Comparison of ENCODE assay signal across 11 mouse cellular contexts in genomic region chr11:50443259-50444065, GRCm38 (mm10). TPM values are rescaled to one million over a fixed set of nuclear protein-coding genes. Genes with fewer than 3 reads are reported as not detected.
A peak's percentile ranks its signal among the peaks of the same experiment; 100 is the strongest.
DNase-seq lines count a peak whose midpoint lies in the region; ATAC-seq lines count a peak whose summit lies in the region.
"Had no signal": no experiment of that assay in that cellular context is flagged by ENCODE, and none has a peak within 500 bp of the region (broad histone marks: within the 10 kb centered on the region; RNA-seq: fewer than 3 reads in every experiment).

No protein-coding gene starts in this region.

- no peak overlapping the region for H3K4me2 ChIP-seq in hindbrain, embryonic 13.5 days
- H3K4me2 ChIP-seq in hindbrain, embryonic 12.5 days (replicated peaks): no peak overlapping the region
- no peak overlapping the region for H3K4me2 ChIP-seq in hindbrain, embryonic 15.5 days
- H3K4me2 ChIP-seq: heart, embryonic 15.5 days; lung, embryonic 15.5 days had no signal

- H3K27ac ChIP-seq in hindbrain, embryonic 13.5 days: no peak overlapping the region
- H3K27ac ChIP-seq in hindbrain, embryonic 12.5 days: no peak overlapping the region
- no peak overlapping the region for H3K27ac ChIP-seq in hindbrain, embryonic 15.5 days (replicated peaks)
- H3K27ac ChIP-seq: heart, embryonic 15.5 days; lung, embryonic 15.5 days had no signal

- DNase-seq in A20 (ENCODE audit: low read depth, low spot score) (peak; percentile 56), NIH3T3 (ENCODE audit: low read depth) (peak; percentile 77)
- DNase-seq in kidney, postnatal 14 days: no peak
- DNase-seq in kidney, postnatal 25 days: no peak
- no peak for DNase-seq in spleen, postnatal 36 days (ENCODE audit: low spot score in 2 of 2)
- DNase-seq: spleen, adult 18-20 months had no signal

- ATAC-seq in hindbrain, embryonic 13.5 days (ENCODE audit: low FRiP score): 0 out of 2 replicates have a peak, but pooled peaks have one; percentile 57
- no peak; the same call in 1 of the 2 replicates for ATAC-seq in hindbrain, embryonic 12.5 days (ENCODE audit: low FRiP score)
- ATAC-seq in hindbrain, embryonic 15.5 days (ENCODE audit: low FRiP score, low read depth): peak; percentile 48

- H3K4me1 ChIP-seq in hindbrain, embryonic 13.5 days (replicated peaks): no peaks in the 10 kb centered on the region
- no peaks in the 10 kb centered on the region for H3K4me1 ChIP-seq in hindbrain, embryonic 12.5 days
- H3K4me1 ChIP-seq in hindbrain, embryonic 15.5 days (replicated peaks): no peaks in the 10 kb centered on the region
- H3K4me1 ChIP-seq: heart, embryonic 15.5 days had no signal

- H3K9me3 ChIP-seq in hindbrain, embryonic 13.5 days: no peaks in the 10 kb centered on the region
- no peaks in the 10 kb centered on the region for H3K9me3 ChIP-seq in hindbrain, embryonic 12.5 days (replicated peaks)
- H3K9me3 ChIP-seq in hindbrain, embryonic 15.5 days: no peaks in the 10 kb centered on the region
- H3K9me3 ChIP-seq: heart, embryonic 15.5 days; lung, embryonic 15.5 days had no signal

- WGBS in hindbrain, embryonic 13.5 days: 74% methylated on average over 5 of the region's 5 CpGs
- 73% methylated on average over 5 of the region's 5 CpGs for WGBS in hindbrain, embryonic 12.5 days
- 68% methylated on average over 5 of the region's 5 CpGs for WGBS in hindbrain, embryonic 15.5 days

- peaks cover 8% of the 10 kb centered on the region; the same call in 1 of the 2 replicates for H3K27me3 ChIP-seq in hindbrain, embryonic 13.5 days
- no peaks in the 10 kb centered on the region for H3K27me3 ChIP-seq in hindbrain, embryonic 12.5 days
- no peaks in the 10 kb centered on the region for H3K27me3 ChIP-seq in hindbrain, embryonic 15.5 days
- H3K27me3 ChIP-seq: lung, embryonic 15.5 days had no signal

- H3K4me3 ChIP-seq in hindbrain, embryonic 13.5 days: no peak overlapping the region
- no peak overlapping the region for H3K4me3 ChIP-seq in hindbrain, embryonic 12.5 days
- H3K4me3 ChIP-seq in hindbrain, embryonic 15.5 days: no peak overlapping the region
- H3K4me3 ChIP-seq: heart, embryonic 15.5 days; lung, embryonic 15.5 days had no signal

- H3K36me3 ChIP-seq in hindbrain, embryonic 13.5 days: no peaks in the 10 kb centered on the region
- no peaks in the 10 kb centered on the region for H3K36me3 ChIP-seq in hindbrain, embryonic 12.5 days
- H3K36me3 ChIP-seq in hindbrain, embryonic 15.5 days: no peaks in the 10 kb centered on the region
- H3K36me3 ChIP-seq: heart, embryonic 15.5 days; lung, embryonic 15.5 days had no signal

- no peak overlapping the region for H3K9ac ChIP-seq in hindbrain, embryonic 13.5 days
- H3K9ac ChIP-seq in hindbrain, embryonic 12.5 days: no peak overlapping the region
- H3K9ac ChIP-seq in hindbrain, embryonic 15.5 days: no peak overlapping the region
- H3K9ac ChIP-seq: heart, embryonic 15.5 days; lung, embryonic 15.5 days had no signal

RNA-seq across cellular contexts. Expression of gene Rufy1, which starts 12.5 kb away (rescaled TPM):
- 22.7 and 27.5 TPM in 2 replicates for polyA plus RNA-seq in hindbrain, embryonic 13.5 days (2015; fragmentation: Nextera tagmentation; extraction: Ambion mirVana)
- 25.8 and 26.7 TPM in 2 replicates for polyA plus RNA-seq in hindbrain, embryonic 12.5 days (2016; fragmentation: Nextera tagmentation; extraction: Ambion mirVana)
- 23.2 and 29.3 TPM in 2 replicates for polyA plus RNA-seq in hindbrain, embryonic 15.5 days (2015; fragmentation: Nextera tagmentation; extraction: Ambion mirVana)

Comparison
In these comparisons a context has a peak if more than half of its experiments do, and no peak if none do; other contexts are left out.
1. DNase-seq: peak in A20 (single experiment) and NIH3T3 (single experiment); none in kidney, postnatal 14 days (single experiment), kidney, postnatal 25 days (0 of 2) and spleen, postnatal 36 days (0 of 2).